Mouse (Mus musculus): ENCODE data around the gene Tnfsf11.
A peak's percentile ranks its signal among the peaks of the same experiment; 100 is the strongest.

Tnfsf11 gene

DNA sequence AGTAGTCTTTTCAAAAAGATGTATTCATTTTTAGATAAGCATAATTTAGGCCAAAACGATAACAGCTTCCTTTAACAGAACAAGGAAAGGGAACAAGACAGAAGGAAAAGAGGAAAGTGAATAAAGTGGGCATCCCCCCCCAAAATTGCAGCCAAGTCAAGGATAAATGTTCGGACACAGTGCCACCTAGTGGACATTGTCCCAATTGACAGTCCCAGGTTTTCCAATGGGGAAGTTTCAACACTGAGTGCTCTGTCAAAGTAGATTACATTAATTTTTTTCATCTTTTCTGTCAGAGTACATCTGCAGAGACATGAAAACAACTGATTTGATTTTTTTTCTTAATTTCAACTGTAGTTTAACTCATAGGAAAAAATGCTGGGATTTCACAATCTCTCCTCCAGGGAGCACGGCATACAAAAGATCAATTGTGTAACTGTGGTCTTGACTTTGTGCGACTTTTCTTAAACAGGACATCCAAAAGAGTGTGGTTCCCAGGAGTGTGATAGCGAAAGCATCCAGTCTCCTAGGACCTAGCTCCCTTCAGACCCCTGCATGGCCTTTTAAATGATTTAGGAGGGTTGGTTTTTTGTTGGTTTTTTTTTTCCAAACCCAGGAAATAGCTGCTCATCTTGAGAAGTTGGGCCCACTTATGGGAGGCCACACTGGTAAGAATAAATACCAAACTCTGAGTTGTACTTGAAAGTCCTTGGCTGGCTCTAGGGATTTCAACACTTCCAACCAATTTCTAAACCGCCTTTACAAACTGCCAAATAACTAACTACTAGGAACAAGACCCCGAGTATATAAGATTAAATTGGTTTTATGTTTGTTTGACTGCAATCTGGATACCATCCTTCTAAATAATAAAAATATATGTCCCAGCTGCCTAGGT, 19.7 kb downstream of the Tnfsf11 start:
- DNase-seq: peak; percentile 29 to 54

DNA sequence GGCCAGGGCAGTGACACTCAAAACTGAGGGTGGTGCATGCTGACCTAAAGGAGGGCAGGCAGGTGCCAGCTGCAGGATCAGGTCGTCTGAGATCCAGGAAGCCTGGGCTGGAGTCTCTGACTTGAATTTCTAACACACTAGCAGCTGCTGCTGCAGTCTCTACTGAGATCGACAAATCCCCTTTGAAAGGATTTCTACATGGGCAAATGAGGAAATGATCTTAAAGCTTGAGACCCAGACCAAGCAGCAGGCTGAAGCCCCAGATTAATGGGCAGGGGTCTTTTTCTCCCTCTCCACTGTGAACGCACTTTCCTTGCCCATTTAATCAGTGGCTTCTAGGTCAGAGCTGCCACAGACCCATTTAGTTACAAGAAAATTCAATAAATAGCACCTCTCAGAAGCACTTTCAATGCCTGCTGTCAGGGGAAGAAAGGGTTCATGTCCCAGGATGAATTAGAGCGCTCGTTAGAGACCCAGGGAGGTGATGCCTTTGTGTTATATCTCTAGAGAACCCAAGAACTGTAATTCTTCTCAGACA, 21.8 kb downstream of the Tnfsf11 start:
- no peak for DNase-seq

DNA sequence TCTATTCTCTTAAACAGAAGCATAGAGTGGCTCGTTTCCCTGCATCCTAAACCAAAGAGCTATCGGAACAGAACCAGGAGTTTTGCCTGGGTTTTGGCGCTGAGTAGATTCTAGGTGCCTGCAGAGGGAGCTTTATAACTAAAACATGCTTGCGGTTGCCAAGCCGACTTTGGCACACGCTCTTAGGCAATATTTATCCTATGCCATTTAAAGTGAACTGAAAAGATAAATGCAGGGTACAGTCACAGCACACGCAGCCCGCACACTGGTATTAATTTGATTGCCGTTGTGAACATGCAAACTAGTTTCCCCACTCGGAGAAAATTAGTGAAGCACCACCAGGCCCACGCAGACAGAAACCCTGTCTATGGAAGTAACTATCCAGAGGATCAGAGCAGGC, 25.4 kb downstream of the Tnfsf11 start:
- DNase-seq: peak in 1 of 2 experiments; percentile 9

DNA sequence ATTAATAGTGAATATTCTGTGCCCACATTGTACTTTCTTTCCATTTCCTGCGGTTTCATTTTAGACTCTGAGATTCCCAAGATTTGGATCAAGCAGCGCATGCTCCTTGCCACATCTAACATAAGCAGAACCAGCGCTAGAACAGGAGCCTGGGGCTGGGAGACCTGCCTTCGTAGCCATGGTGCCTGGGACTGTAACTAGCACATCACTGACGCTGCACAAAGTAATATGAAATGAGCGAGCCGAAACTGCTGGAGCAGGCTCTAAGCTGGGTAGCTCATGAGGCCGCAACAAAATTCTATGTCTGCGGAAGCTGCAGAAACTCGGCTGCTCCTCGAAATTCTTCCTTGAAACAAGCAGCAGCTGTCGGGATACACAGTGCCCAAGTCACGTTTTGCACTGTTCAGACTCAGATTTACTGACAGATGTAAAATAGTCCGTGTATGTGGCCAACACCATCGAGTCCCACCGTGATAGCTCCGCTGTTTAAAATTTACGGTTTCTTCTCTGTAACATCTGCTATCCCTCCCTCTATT, 31.4 kb downstream of the Tnfsf11 start:
- DNase-seq: no peak

DNA sequence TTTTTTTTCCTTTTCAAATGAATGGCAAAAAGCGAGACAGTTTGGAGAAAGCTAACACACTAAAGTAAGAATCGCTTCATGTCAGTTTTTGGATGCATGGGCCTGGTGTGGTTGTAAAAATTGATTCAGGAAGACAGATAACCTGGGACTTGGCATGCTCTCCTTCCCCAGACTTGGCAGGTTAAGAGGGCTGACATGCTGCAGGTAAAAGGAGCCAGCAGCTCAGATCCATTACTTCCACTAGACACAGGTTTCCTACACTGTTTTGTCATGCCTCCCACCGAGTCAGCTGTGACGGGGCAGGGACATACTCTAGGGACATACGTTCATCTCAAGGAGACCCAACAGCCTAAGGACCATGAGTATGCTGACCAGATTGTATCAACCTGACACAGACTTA, 33.0 kb downstream of the Tnfsf11 start:
- peak; percentile 9 to 16 for DNase-seq

DNA sequence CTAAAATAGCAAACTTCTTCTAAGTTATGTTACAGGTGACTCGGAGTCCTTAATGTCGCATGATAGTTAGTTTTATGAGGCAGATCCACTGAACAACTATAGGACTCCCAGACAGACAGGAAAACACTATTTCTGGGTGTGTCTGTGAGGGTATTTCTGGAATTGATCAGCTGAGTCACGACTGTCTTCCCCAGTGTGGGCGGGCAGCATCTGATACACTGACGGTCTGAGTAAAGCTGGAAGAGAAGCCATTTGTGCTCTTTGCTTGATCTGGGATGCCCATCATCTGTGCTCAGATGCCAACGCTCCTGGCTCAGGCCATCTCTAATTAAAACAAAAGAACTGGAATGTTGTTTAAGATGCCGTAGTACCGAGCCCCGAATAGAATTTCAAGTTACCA, 33.7 kb downstream of the Tnfsf11 start:
- DNase-seq: no peak

DNA sequence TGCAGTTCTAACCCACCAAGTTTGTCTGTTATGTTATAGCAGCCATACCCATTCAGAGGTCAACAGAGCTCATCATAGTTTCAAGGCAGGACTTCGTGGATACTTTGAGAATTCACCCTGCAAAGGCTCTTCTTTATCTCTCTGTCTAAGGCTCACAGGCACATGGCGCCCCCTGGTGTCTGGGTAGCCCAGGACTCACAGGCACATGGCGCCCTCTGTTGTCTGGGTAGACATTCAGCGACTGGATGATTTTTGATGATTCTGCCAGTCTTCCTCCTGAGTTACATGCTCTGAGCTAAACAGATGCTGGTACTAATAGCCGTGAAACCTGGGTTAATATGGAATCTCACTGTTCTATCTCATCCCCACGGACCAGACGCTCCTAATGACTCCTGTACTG, 34.3 kb downstream of the Tnfsf11 start:
- peak; percentile 33 to 38 for DNase-seq

DNA sequence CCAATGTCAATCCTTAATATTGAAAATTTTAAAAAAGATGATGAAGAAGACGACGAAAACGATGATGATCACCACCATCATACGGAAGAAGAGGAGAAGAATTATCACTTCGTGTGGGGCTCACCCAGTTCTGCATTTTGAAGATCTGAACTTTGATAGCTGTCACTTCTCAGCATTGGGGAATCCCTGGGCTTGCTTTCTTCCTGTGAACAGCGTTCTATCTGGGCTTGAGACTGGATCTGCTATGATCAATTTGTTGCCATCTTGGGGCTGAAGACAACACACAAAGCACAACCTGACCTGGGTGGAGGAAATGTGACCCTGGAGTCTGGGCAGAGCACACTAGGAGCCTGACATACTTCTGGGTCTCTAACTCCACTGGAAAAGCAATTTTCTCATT, 43.0 kb downstream of the Tnfsf11 start:
- no peak for DNase-seq

DNA sequence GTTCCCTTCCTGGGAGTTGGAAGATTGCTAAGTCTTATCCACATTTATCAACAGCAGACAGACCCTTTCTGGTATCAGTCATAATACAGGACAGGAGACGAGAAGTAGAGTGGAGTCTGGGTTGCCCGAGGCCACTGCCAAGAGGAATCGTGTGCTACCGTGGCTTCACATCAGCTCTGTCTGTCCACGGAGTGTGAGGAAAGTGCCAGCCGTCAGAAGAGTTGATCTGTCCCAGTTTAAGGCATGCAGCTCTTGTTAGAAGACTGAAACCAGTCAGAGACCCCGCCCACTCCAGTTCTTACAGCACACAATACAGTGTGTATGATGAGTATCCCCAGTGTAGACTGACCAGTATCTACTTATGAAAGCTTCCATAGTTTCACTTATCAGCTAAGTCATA, 45.2 kb downstream of the Tnfsf11 start:
- no peak for DNase-seq

DNA sequence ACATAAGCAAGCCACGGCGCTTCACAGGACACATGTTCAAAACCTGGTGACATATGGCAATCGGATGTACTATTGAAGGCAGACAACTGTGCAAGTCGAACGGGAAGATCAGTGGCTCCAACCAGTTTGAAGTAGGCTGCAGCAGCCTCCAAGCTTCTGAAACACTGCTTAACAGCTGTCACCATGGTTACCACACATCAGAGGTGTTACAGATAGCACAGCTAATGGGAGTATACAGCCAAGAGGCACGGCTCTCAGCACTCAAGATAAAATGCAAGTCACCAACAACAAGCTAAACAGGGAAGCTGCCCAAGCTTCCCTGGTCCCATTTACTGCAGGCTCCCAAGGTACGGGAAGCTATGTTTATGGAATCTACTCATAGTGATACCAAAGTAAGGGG, 46.6 kb downstream of the Tnfsf11 start:
- DNase-seq: no peak

DNA sequence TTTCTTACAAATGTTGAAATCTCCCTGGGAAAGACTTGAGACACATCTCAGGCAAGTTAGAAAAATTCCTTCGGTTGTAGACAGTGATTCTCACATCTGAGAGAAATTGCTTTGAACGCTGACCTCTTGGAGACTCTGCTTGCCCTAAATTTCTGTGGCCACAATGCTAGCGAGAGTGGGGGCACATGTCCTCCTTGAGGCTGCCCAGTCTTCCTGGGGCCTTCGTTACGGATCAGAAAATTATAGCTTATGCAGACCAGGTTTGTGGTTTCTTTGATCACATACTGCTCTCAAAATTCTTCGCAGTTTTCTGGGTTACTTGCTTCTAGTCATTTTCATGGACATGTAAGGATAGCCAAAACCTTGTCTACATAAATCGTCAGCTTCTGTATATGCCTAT, 53.8 kb downstream of the Tnfsf11 start:
- no peak for DNase-seq

DNA sequence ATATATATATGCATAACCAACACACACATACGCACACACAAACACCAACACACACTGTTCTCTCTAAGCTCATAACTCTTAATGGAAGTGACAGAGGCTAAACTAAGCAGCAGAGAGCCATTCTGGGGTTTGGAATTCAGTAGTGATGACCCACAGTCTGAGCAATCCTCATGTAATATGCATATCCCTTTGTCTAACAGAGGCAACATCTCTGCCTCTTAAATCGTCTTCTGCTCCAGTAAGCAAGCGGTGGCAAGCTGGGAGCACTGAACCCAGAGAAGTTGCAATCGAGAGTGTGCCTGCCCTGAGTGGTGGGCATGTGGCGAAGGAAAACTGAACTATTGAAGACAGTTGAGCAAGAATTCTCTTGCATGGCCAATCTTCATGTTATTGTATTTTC, 61.2 kb downstream of the Tnfsf11 start:
- DNase-seq: no peak

DNA sequence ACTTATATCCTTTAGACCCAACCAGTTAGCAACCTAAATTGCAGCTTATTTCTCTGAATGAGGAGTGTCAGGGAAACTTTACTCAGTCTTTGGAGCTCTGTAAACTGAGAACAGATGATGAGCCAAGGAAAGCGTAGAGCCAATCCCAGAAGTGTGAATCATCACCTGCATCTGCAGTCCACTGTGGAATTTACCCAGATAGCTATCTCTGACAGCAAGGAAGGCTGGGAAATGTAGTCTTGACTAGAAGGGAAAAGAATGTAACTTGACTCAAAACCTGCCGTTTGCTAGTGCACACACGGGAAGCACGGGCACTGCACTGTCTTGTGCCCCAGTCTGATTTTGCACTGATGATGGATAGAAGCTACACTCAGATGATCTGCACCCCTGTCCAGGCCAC, 63.0 kb downstream of the Tnfsf11 start:
- no peak for DNase-seq

DNA sequence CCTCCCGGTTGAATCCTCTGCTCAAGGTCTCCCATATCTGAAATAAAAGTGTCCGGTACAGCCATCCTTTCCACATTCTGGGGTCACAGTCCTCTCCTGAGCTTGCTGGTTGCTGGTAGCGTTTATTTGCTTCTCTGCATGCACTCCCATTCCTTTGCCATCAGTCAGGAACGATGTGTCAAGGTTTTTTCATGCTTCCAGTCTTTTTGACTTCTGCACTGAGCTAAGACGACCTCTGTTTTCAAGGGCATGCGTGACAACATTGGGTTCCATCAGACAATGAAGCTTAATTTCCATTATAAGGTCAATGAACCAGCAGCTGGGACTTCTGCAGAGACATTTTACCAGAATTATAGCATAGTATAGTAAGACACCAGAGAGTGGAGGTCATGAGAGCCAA, 68.5 kb downstream of the Tnfsf11 start:
- DNase-seq: no peak

DNA sequence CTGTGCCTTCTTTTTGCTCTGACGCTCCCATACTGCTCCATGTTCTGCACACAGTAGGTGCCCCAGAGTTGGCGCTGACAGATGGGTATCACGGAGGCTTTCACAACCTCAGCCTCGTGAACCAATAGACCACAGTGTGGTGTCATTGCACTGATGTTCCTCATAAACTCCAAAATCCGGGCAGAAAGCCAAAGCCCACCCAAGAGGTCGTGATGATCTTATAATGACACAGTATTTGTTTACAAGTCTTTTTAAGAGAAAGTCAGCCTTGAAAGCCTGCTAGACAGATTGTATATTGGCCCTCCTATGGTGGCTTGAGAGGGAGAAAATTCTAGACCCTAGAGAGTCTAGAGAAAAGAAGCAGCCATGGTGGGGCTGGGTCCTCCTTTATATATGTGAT, 70.6 kb downstream of the Tnfsf11 start:
- no peak for DNase-seq

DNA sequence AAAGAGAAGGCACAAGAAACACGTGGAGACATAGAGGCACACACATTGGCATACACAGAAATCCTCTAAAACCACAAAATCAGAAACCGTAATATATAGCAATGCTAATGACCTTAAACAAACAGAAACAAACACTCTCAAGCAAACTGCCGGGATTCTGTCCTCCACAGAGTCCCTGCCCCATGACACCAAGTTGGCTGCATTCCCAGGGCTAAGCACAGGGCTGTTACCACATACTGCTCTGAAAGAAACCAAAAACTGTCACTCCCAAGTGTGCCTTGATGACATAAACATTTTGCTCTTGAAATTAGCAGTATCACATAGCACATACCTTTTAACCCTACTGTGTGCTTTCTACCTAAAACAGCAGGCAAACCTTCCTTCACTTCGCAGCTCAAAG, 71.7 kb downstream of the Tnfsf11 start:
- no peak for DNase-seq

DNA sequence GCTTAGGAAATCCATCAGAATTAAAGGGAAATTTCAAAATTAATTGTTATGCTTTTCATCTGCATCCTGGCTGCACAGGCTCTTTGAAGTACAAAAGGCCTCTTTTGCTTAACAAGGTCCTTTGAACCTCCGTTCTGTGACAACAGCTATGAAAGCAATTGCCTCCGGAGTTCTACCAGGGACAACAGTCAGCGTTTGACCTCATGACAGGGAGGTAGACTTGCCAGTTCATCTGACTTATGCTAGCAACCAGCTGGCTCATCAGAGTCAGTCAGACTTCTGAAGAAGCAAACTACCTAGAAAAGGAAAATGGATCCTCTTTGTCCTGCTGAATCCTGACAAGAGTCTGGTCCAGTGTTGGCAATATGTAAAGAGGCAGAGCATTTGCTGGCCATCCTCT, 72.5 kb downstream of the Tnfsf11 start:
- no peak for DNase-seq

DNA sequence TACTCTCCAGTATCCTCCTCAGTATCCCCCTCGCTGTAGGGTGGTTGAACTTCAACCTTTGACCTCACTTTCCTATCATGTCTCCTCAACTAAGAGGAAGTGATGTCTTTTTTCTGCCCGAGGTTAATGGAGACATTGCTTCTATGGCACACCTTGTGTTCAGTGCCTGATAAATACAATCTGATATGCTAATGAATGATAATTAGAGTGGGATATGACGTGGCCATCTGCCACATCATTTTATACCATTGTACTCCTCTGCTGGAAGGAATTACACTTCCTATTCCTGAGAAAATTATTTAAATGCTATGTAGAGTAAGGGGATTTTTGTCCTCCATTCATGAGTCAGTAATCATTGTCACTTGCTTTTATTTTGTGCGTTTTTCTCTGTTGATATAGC, 78.8 kb downstream of the Tnfsf11 start:
- DNase-seq: no peak

Data from cerebellum, postnatal 36 days (tissue).